Mouse (Mus musculus) T-helper 17 cell (primary cell): Measurements from ENCODE around the gene Chpt1.

Experiments
- in situ Hi-C, 2 experiments: fragments of 300-600 bp; cut with MboI, MseI; formaldehyde crosslinking; loops; 1 replicate in 1 of 2; 2 replicates in 1 of 2; pipeline ENCODE4 v1.15.1; 2025; ENCODE audit warnings: high pct_unique_total_duplicates in 2 of 2

Gene Chpt1

DNA sequence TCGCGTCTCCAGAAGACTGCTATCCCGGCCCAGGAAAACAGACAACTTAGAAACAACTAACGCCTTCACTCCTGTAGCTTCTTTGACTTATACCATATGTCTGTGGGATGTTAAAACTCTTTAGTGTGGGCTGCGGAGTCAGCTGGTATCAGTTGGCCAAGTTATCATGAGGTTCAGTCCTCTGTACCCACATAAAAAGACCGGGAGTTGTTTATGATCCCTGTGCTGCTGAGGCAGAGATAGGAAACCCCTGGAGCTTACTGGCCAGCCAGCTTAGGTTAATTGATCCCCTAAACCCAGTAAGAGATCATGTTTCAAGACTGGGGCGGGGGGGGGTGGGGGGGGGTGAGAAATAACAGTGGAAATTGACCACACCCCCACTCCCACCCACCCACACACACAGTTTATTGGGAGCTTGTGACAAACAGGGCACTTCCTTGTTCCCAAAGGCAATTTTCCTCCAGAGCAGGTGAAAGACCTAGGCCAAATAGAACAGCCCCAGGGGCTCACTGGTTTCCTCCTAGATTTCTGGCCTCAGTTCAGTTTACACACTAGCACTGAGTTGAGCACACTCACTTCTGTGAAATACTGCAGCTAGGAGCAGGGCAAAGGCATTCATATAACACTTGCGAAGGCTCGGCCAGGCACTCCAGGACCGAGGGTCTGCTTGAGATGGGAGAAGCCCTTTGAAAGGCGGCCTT is 6.9 kb downstream of the Chpt1 start:
- in situ Hi-C loops: loop anchor here in 1 of 2 experiments (10.0 to 25.0 kb wide), 2 partner anchors 122 to 660 kb away; partner anchors contain the start of genes Dram1 and Gnptab

DNA sequence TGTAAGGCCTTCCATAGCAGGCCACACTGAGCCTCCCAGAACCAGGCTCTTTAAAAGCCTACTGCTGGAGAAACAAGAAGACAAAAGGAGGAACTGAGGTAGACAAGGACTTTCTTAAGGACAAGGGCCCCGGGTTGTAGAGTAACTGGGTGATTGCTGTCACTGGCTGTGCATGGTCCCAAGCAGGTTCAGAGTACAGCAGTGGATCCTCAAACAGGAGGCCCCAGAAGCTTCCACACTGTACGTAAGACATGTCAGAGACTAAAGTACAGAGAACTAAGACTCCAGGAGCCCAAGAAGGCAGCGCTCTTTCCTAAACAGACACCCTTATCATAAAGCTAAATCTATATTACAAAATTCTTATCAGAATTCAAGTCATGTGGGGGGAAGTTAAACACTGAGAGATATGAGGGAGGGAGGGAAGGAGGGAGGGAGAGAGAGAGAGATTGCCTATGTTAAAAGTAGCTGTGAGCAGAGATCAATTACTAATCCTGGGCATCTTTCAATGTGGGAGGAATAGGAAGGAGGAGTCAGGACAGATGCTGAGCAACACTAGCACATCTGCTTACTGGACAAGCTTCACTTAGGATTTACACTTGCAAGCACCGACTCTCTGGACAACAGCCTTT is 8.8 kb downstream of the Chpt1 start:
- in situ Hi-C loops: loop anchor here in 1 of 2 experiments (10.0 to 25.0 kb wide), 2 partner anchors 120 to 658 kb away; partner anchors contain the start of genes Dram1 and Gnptab

DNA sequence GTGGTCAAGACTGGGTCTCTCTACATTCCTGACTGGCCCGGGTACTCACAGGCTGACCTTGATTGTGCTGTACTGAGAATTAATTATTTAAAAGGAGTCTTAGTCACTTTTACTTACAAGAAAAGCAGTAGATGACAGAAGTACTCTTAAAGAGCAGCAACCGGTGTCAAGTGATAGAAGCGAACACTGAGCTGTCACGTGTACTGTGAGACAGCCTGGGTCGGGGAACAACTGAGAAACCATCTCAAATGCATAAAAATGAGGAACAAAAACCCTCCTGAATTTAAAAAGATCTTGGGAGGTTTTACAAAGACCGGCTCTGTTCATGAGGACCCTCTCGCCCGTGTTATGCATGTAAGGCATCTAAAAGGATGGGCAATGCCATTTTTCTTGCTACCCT is 11.2 kb downstream of the Chpt1 start:
- in situ Hi-C loops: loop anchor here in 1 of 2 experiments (10.0 to 25.0 kb wide), 2 partner anchors 118 to 655 kb away; partner anchors contain the start of genes Dram1 and Gnptab

DNA sequence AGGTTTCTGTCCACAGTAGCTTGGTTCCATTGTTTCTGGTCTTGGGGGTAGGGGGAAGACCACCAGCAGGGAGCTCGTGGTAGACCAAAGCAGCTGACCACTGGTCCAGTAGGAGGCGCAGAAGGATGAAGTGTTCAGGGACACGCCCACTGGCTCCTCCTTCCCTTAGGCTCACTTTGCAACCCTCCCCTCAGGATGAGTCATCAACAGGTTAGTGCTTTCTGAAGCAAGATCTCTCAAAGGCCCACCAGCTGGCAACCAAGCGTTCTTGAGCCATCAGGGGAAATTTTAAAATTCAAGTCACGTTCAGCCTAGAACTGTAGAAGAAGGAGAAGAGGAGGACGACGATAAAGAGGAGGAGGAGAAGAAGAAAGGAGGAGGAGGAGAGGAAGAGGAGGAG is 12.2 kb downstream of the Chpt1 start:
- in situ Hi-C loops: loop anchor here in 1 of 2 experiments (10.0 to 25.0 kb wide), 2 partner anchors 117 to 654 kb away; partner anchors contain the start of genes Dram1 and Gnptab

DNA sequence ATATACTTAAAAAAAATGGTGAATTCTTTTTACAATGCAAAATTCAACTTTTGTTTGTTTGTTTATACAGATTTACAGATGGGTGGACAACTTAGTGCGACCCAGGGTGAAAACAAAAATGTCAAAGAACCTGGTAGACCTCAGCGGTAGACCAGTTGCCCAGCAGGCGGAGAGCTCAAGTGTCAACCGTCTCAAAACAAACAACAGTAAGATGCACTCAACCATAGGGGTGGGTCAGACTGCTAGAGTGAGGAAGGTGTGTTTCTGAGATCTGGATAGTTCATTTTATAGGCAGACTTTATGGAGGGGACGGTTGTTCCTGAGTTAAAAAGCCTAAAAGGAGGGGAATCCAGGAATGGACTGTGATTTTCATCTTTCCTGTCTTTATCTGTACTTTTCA is 15.2 kb downstream of the Chpt1 start:
- in situ Hi-C loops: loop anchor here in 1 of 2 experiments (25.0 kb wide), 1 partner anchor 651 kb away; no protein-coding TSS in a partner anchor

DNA sequence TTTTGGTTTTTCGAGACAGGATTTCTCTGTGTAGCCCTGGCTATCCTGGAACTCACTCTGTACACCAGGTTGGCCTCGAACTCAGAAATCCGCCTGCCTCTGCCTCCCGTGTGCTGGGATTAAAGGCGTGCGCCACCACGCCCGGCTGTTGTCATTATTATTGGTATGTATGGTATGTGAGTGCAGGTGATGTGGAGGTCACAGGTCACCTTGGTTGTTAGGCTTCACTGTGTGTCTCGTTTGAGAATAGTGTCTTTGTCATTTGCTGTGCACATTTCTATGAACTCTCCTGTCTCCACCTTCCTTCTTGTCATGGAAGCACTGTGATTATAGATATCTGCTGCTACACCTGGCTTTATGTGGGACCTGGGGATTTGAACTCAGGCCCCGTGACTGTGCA is 21.0 kb downstream of the Chpt1 start:
- in situ Hi-C loops: loop anchor here in 1 of 2 experiments (25.0 kb wide), 1 partner anchor 646 kb away; no protein-coding TSS in a partner anchor

DNA sequence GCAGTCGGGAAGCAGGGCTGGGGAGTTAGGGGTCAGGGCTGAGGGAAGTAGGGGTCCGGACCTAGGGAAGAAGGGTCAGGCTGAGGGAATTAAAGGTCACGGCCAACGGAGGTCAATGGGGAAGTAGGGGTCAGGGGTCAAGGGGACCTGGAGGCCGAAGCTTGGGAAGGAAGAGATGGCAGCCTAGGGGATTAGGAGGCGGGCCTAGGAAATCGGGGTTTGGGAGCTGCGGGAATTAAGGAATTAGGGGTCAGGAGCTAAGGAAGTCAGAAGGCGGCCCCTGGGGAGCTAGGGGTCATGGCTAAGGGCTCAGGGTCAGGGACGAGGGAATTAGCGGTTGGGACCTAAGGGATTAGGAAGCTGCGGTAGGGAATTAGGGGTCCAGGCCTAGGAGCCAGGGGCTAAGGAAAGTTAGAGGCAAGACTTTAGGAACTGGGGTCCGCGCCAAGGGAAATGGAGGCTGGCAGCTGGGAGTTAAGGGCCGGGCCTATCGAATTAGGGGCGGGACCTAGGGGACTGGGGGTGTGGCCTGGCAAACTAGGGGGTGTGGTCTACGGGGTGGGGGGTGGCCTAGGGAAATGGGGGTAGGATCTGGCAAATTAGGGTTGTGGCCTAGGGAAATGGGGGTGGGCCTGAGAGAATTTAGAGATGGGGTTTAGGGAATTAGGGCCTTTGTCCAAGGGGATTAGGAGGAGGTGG is 43.6 kb downstream of the Chpt1 start:
- in situ Hi-C loops: no loop called here

DNA sequence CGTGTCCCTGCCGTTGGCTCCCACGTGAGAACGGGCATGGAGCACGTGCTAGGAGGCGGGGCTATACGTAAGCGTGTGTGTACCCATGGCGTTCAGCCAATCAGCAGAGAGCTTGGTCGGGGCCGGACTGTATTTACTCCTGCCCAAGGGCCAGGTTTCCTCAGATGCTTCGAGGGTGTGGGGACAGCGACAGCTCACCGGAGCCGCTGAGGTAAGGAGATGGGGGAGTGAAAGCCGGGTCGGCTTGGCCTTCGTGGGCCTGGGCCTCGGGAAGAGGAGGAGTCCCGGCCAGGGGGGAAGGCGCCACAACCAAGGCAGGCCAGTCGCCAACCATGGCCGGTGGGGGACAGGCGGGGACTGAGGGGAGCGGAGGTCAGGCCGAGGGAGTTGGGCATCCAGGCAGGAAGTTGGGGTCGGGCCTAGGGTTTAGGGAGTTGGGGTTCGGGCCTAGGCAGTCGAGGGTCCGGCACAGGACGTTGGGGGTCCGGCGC is 44.3 kb downstream of the Chpt1 start, which contains the start of gene Sycp3:
Sycp3 (plus strand) TSS at position 68 of the 491 bp plus-strand sequence.
- in situ Hi-C loops: no loop called here

DNA sequence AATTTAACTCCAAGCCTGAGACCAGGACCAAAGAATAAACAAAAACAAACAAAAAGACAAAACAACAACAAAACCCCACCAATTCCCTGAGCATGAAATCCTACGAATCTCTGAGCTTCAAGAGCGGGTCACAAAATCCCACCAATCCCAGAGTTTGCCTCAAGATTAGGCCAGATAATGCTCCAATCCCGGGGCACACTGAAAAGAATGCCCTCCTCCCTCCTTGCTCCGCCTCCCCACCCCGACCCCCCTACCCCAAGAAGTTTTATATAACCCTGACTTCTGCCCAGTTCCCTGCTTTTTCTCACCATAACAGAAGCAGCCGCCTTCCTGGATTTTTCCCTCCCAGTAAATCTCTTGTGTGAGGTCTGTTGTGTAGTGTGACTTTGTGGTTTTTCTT is 46.1 kb downstream of the Chpt1 start:
- in situ Hi-C loops: no loop called here

DNA sequence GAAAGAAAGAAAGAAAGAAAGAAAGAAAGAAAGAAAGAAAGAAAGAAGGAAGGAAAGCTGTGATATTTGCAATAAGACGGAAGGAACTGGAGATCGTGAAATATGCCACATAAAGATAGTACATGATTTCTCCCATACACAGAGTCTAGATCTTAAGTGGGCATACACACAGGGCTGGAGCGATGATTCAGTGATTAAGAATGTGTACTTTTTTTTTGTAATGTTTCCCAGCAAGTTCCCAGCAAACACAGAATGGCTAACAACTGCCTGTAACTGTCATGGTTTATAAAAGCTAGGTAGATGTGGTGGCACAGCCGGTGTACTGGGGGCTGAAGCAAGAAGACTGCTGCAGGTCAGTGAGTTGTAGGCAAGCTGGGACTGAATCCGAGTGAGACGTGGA is 51.9 kb downstream of the Chpt1 start:
- in situ Hi-C loops: no loop called here

DNA sequence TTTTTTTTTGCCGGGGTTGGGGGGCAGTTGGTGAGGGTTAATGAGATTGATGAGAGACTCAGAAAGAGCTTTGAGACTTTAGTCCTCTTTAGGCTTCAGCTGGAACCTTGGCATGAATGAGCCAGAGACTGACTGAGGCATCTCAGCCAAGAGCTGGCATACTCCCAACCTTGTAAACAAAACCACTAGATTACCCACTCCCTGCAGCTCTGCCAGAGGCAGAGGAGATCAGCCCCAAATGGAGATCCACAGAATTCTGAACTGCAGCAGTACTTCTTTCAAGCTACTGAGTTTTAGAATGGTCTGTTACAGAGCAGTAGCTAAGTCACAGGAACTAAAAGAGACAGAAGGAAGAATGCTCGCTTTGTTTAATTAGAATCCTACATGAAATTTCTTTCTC is 52.7 kb downstream of the Chpt1 start:
- in situ Hi-C loops: no loop called here

DNA sequence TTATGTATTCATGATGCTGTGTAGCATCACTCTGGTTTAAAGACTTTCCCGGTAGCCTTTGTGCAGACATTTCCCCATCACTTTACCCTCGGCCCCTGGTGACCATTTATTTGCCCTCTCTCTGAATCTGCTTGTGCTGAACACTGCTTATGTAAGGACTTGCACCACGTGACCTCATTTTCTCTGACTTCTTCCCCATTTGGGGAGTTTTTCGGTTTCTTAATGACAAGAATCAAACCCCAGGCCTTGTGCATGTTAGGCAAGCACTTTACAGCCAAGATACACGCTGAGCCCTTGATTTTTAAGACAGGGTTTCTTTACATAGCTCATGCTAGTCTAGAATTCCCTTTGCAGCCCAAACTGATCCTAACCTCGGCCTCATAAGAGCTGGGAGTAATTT is 62.6 kb downstream of the Chpt1 start:
- in situ Hi-C loops: no loop called here

DNA sequence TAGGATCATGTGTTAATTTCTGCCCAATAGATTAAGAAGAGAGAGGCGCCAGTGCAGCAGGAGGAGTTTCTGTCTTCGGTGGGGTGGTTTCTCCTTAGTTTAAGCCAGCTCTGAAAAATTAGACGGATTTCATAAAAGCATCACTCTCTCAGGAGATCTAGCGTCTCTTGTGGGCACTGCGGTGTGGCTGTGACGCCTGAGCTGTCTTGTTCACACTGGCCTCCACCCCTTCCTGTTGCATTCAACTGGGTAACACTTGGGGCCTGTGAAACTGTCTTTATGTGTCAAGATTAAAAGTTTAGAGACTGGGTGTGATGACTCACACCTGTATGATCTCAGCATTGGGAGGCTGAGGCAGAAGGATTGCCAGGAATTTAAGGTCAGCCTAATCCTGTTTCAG is 75.9 kb downstream of the Chpt1 start:
- in situ Hi-C loops: loop anchor here in 1 of 2 experiments (5.0 to 10.0 kb wide), 2 partner anchors 51 to 77 kb away; partner anchors contain the start of genes Chpt1, Dram1 and Gnptab

DNA sequence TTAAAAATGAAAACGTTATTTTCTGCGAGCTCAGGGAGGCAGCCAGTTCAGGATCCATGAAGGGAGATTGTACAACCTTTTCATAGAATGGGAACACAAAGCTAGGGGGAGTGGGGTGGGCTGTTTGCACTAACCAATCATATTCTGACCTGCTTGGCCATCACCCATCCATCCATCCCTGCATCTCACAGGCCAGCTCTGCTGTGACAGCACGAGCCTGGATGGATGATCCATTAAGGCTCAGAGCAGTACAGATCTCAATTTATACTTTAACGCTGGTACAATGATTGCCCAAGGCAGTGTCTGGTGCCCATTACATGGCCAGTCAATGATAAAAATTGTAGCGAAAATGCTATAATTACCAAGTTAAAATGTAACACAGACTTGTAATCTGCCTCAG is 77.0 kb downstream of the Chpt1 start:
- in situ Hi-C loops: loop anchor here in 1 of 2 experiments (5.0 to 10.0 kb wide), 2 partner anchors 50 to 78 kb away; partner anchors contain the start of genes Chpt1, Dram1 and Gnptab

DNA sequence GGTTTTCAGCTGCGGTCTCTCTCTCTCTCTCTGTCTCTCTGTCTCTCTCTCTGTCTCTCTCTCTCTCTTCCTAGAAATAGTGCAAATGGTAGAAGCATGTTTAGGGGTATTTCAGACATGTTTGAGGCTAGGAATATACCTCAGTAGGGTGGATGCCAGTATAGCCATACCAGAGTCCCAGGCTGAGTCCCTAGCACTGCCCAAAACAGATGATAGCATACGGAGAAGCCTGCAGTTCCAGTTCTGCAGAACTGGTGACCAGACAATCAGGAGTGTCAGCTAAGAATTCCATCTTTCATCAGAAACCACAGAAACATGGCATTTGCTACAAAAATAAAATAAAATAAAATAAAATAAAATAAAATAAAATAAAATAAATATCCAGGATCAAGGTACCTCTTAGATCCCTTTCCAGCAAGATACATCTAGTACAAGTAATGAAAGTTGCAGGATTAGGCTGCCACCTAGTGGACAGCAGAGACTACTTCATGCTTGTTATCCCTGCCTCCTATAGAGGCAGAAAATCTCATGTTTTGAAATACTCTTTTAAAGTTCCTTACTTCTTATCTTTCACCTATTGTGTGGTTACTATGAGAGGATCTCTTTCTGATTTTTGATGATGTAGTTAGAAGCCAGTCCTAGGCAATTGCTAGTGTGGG is 77.6 kb downstream of the Chpt1 start:
- in situ Hi-C loops: loop anchor here in 1 of 2 experiments (5.0 to 10.0 kb wide), 2 partner anchors 49 to 79 kb away; partner anchors contain the start of genes Chpt1, Dram1 and Gnptab

DNA sequence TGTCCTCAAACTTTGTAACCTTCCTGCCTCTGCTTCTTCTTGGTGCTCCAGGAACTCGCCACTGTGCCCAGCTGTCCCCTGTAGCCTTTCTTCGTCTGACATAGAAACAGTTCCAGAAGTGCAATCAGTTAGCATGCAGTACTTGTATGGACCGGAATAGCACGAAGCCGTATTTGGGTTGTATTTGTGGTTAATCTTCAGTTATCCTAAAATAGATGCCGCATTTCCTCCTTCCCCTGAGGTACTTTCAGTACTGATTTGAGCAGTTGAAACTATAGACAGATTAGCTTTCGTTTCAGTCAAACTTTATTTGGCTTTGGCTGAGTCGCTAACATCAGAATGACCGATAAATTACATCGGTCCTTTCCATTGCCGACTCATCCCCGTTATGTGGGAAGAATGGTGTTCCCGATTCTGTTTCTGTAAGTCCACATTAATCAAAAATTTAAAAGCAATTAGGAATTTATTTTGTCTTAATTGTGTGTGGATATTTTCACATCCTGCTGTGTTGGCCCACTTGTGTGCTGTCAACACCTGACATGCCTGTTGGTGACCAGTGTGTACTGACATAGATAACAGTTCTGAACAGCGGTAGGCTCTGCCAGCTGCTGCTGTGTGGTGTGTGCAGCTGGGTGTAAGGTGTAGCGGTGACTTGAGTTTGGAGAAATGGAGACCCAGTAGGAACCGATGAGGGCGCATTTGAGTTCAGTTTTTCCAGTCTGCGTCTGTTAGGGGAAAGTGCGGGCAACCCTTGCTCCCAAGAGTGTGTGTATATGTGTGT is 83.0 kb downstream of the Chpt1 start:
- in situ Hi-C loops: loop anchor here (5.0 to 10.0 kb wide), 3 partner anchors 44 to 311 kb away; partner anchors contain the start of genes Arl1 (in 1 of the 2), Chpt1 (in 1 of the 2), Dram1 (in 1 of the 2) and Gnptab (in 1 of the 2)

DNA sequence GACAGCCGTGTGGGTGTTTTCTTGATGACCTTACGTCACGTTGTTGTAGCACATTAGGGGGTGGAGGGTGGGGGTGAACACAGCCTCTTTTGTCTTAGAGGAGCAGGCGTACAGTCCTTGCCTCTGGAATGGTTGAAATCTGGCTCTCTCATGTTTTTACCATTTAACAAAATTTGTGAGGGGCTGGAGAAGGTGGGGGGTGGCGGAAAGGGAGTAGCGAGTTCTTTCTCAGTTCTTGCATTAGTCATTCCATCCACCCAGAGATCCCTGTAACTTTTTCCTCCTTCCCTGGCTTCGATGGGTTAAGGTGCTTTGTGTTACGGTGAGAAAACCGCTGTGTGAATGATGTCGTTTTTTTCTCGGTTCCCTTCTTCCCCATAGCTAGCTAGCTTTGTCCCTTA is 83.7 kb downstream of the Chpt1 start:
- in situ Hi-C loops: loop anchor here (5.0 to 10.0 kb wide), 3 partner anchors 43 to 312 kb away; partner anchors contain the start of genes Arl1 (in 1 of the 2), Chpt1 (in 1 of the 2), Dram1 (in 1 of the 2) and Gnptab (in 1 of the 2)

DNA sequence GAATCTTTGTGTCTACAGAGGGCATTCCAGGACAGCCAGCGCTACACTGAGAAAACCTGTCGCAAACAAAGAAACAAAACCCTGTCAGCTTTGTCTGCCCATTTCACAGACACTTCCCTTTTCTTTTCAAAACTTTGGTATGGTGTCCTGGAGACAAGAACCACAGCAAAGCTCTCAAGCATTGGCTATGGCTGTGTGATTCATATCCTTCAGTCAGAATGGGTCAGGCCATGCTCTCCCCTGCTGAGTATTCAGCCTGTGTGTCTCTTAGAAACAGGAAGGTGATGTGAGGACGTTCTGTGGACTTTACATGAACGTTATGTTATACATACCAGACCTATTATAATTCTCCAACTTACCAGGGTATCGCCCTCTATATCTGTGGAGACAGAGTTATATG is 86.2 kb downstream of the Chpt1 start:
- in situ Hi-C loops: no loop called here

DNA sequence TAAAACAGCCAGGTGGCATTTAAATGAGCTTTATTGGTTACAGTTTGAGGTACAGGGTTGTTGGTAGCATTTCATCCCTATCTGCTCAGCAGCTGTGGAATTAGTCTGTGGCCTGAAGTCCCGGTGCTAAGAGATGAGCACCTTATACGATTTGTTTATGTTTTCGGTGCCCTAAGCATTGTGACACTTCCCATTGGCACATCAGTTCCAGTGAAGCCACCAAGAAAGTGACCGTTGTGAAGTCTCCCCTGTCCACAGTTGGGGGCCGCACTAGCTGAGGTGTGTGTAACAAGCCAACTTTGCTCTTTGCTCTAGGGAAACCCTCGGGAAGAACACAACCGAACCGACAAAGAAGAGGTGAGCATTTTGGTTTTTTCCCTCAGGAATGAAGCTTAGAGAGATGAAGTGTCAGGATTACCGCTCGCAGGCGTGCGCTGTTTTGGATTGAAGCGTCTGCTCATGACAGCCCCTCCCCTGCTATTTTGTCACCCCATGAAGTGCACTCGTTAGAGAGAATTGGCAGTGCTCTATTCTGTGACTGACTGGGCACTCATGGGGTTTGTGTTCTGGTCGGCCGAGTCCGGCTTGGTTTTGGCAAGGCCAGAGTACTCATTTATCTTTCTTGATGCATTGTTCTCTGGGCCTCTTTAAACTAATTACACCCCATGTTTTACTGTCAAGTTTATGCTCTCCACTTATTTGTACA is 91.4 kb downstream of the Chpt1 start:
- in situ Hi-C loops: no loop called here
